Mouse (Mus musculus): ENCODE results near the gene Polr2l.
A peak's percentile ranks its signal among the peaks of the same experiment; 100 is the strongest.

The Polr2l gene

GRCm38 (mm10) chr7:141484186-141485120 is 9.5 kb upstream of the Polr2l start:
- DNase-seq (ENCODE audit: low spot score), result no peak

GRCm38 (mm10) chr7:141483114-141483653 is 8.3 kb upstream of the Polr2l start:
- no peak for DNase-seq (ENCODE audit: low spot score)

- no peak for DNase-seq (ENCODE audit: low spot score)
Measured at GRCm38 (mm10) chr7:141482531-141483024, 7.6 kb upstream of the Polr2l start.

GRCm38 (mm10) chr7:141481498-141482401 is 6.8 kb upstream of the Polr2l start:
- DNase-seq (ENCODE audit: low spot score), result no peak

- no peak for DNase-seq (ENCODE audit: low spot score)
Measured at GRCm38 (mm10) chr7:141480842-141481497, 6.0 kb upstream of the Polr2l start.

GRCm38 (mm10) chr7:141478270-141478748 is 3.4 kb upstream of the Polr2l start:
- DNase-seq (ENCODE audit: low spot score), result no peak

- DNase-seq (ENCODE audit: low spot score), result no peak
Measured at GRCm38 (mm10) chr7:141477578-141478269, 2.8 kb upstream of the Polr2l start.

GRCm38 (mm10) chr7:141476981-141477370 is 2.0 kb upstream of the Polr2l start:
- DNase-seq (ENCODE audit: low spot score), result no peak

GRCm38 (mm10) chr7:141476226-141476980 is 1.5 kb upstream of the Polr2l start:
- DNase-seq (ENCODE audit: low spot score), result peak; percentile 60

- no peak for DNase-seq (ENCODE audit: low spot score)
Measured at GRCm38 (mm10) chr7:141475805-141476158, 850 bp upstream of the Polr2l start.

GRCm38 (mm10) chr7:141474160-141474559 is 772 bp downstream of the Polr2l start:
- no peak for DNase-seq (ENCODE audit: low spot score)

- DNase-seq (ENCODE audit: low spot score), result no peak
Measured at GRCm38 (mm10) chr7:141472763-141473162, 2.2 kb downstream of the Polr2l start.

- DNase-seq (ENCODE audit: low spot score), result no peak
Measured at GRCm38 (mm10) chr7:141472226-141472625, 2.7 kb downstream of the Polr2l start.

- DNase-seq (ENCODE audit: low spot score), result no peak
Measured at GRCm38 (mm10) chr7:141471236-141471635, 3.7 kb downstream of the Polr2l start.

GRCm38 (mm10) chr7:141470637-141470944 is 4.3 kb downstream of the Polr2l start:
- no peak for DNase-seq (ENCODE audit: low spot score)

- DNase-seq (ENCODE audit: low spot score), result no peak
Measured at GRCm38 (mm10) chr7:141469901-141470636, 4.9 kb downstream of the Polr2l start.

GRCm38 (mm10) chr7:141469352-141469751 is 5.6 kb downstream of the Polr2l start:
- DNase-seq (ENCODE audit: low spot score), result no peak

- DNase-seq (ENCODE audit: low spot score), result no peak
Measured at GRCm38 (mm10) chr7:141468522-141469211, 6.3 kb downstream of the Polr2l start.

GRCm38 (mm10) chr7:141468164-141468521 is 6.8 kb downstream of the Polr2l start:
- DNase-seq (ENCODE audit: low spot score), result no peak
